Mouse (Mus musculus) cortical plate, adult 2 months (tissue): ENCODE results near the gene Slc9a5.

Experiments
- CTCF ChIP-seq: fragments of 200-500 bp; IDR thresholded peaks from 2 replicates; pipeline ENCODE4 v1.5.1; 2011; ENCODE audit warnings: mild to moderate bottlenecking, control low read depth, low read length; ENCODE audit not compliant: insufficient read depth; ENCODE audit errors: extremely low read depth
- POLR2A ChIP-seq: fragments of 200-500 bp; IDR thresholded peaks from 2 replicates; pipeline ENCODE4 v1.6.1; 2011; ENCODE audit warnings: mild to moderate bottlenecking, low read length, control low read depth; ENCODE audit not compliant: insufficient read depth; ENCODE audit errors: extremely low read depth

GRCm38 (mm10) chr8:105359208-105359607, 10.6 kb downstream of the Slc9a5 start:
- no peak for TF ChIP-seq CTCF
- no peak for TF ChIP-seq POLR2A
